Mouse (Mus musculus) MEL (cell line): ENCODE measurements around the gene Plp2. TPM values are rescaled to one million over a fixed set of nuclear protein-coding genes. Genes with fewer than 3 reads are reported as not detected.

ENCODE experiments used
- DNase-seq: peaks from one replicate; pipeline ENCODE4 v3.0.0; 2011; ENCODE audit warnings: low read depth, low spot score
- H3K27ac ChIP-seq: 2 replicates; pipeline ENCODE4 v1.5.1; 2012; ENCODE audit warnings: low read depth, mild to moderate bottlenecking, control low read depth, low read length, moderate library complexity; ENCODE audit not compliant: control insufficient read depth
- H3K27me3 ChIP-seq, 2 experiments: fragments of 150-350 bp in 1 of 2; sonication (generic) in 1 of 2; 2 replicates each; pipeline ENCODE4 v1.6.1; 2012; ENCODE audit warnings: low read length in 2 of 2, mild to moderate bottlenecking in 2 of 2, improper control_type of control experiment in 1 of 2, moderate library complexity in 1 of 2; ENCODE audit not compliant: insufficient read depth in 2 of 2, control insufficient read depth in 1 of 2
- H3K36me3 ChIP-seq, 2 experiments: 2 replicates each; pipeline ENCODE4 v1.6.1; 2012 to 2014; ENCODE audit warnings: low read length in 2 of 2, improper control_type of control experiment in 1 of 2, inconsistent platforms in 1 of 2, mild to moderate bottlenecking in 1 of 2; ENCODE audit not compliant: insufficient read depth in 2 of 2, control insufficient read depth in 1 of 2
- H3K4me1 ChIP-seq, 2 experiments: fragments of 150-350 bp in 1 of 2; sonication (generic) in 1 of 2; 2 replicates each; pipeline ENCODE4 v1.6.1; 2012; ENCODE audit warnings: low read length in 2 of 2, improper control_type of control experiment in 1 of 2, mild to moderate bottlenecking in 1 of 2; ENCODE audit not compliant: insufficient read depth in 2 of 2, control insufficient read depth in 1 of 2
- H3K4me3 ChIP-seq, 2 experiments: fragments of 150-350 bp in 1 of 2; sonication (generic) in 1 of 2; 2 replicates each; pipeline ENCODE4 v1.5.1; 2012; ENCODE audit warnings: low read depth in 2 of 2, low read length in 2 of 2, mild to moderate bottlenecking in 2 of 2, moderate library complexity in 2 of 2, control low read depth in 1 of 2, improper control_type of control experiment in 1 of 2; ENCODE audit not compliant: control insufficient read depth in 1 of 2, insufficient read depth in 1 of 2
- H3K79me2 ChIP-seq: 2 replicates; pipeline ENCODE4 v1.6.1; 2012; ENCODE audit warnings: mild to moderate bottlenecking, low read length, moderate library complexity; ENCODE audit not compliant: control insufficient read depth, poor library complexity, insufficient read depth
- H3K9ac ChIP-seq: 2 replicates; pipeline ENCODE4 v1.6.1; 2012; ENCODE audit warnings: low read depth, mild to moderate bottlenecking, control low read depth, low read length, moderate library complexity; ENCODE audit not compliant: control insufficient read depth, poor library complexity, severe bottlenecking
- H3K9me3 ChIP-seq: fragments of 150-350 bp; sonication (generic); replicated peaks from 2 replicates; pipeline ENCODE4 v1.6.1; 2012; ENCODE audit warnings: mild to moderate bottlenecking, low read length, improper control_type of control experiment, moderate library complexity; ENCODE audit not compliant: insufficient read depth
- BHLHE40 ChIP-seq: IDR thresholded peaks from 2 replicates; pipeline ENCODE4 v1.6.1; 2012; ENCODE audit warnings: low read depth, mild to moderate bottlenecking, inconsistent platforms, low read length, improper control_type of control experiment, borderline replicate concordance
- CHD2 ChIP-seq: IDR thresholded peaks from 2 replicates; pipeline ENCODE4 v1.6.1; 2011; ENCODE audit warnings: low read length, improper control_type of control experiment
- E2F4 ChIP-seq: IDR thresholded peaks from 2 replicates; pipeline ENCODE4 v1.6.1; 2011; ENCODE audit warnings: low read depth, low read length, improper control_type of control experiment, borderline replicate concordance
- EP300 ChIP-seq, 2 experiments: IDR thresholded peaks; 2 replicates each; pipeline ENCODE4 v1.6.1; 2011; ENCODE audit warnings: improper control_type of control experiment in 2 of 2, low read length in 2 of 2, low read depth in 1 of 2, mild to moderate bottlenecking in 1 of 2
- ETS1 ChIP-seq: IDR thresholded peaks from 2 replicates; pipeline ENCODE4 v1.6.1; 2012; ENCODE audit warnings: low read depth, mild to moderate bottlenecking, inconsistent platforms, low read length, improper control_type of control experiment, moderate library complexity
- GATA1 ChIP-seq: IDR thresholded peaks from 2 replicates; pipeline ENCODE4 v1.6.1; 2011; ENCODE audit warnings: low read depth, low read length, improper control_type of control experiment
- HCFC1 ChIP-seq: IDR thresholded peaks from 2 replicates; pipeline ENCODE4 v1.6.1; 2012; ENCODE audit warnings: low read depth, mild to moderate bottlenecking, inconsistent platforms, low read length, improper control_type of control experiment, moderate library complexity
- MAFK ChIP-seq: IDR thresholded peaks from 2 replicates; pipeline ENCODE4 v1.6.1; 2011; ENCODE audit warnings: low read depth, mild to moderate bottlenecking, low read length, improper control_type of control experiment, borderline replicate concordance
- MAX ChIP-seq: IDR thresholded peaks from 2 replicates; pipeline ENCODE4 v1.6.1; 2011; ENCODE audit warnings: low read length, improper control_type of control experiment
- MAZ ChIP-seq: IDR thresholded peaks from 2 replicates; pipeline ENCODE4 v1.6.1; 2012; ENCODE audit warnings: low read depth, mild to moderate bottlenecking, inconsistent platforms, low read length, improper control_type of control experiment
- MEF2A ChIP-seq: IDR thresholded peaks from 2 replicates; pipeline ENCODE4 v1.6.1; 2014; ENCODE audit warnings: low read depth, mild to moderate bottlenecking, inconsistent platforms, low read length, improper control_type of control experiment; ENCODE audit not compliant: poor library complexity, insufficient replicate concordance, severe bottlenecking; ENCODE audit errors: extremely low read depth
- MXI1 ChIP-seq: IDR thresholded peaks from 2 replicates; pipeline ENCODE4 v1.6.1; 2011; ENCODE audit warnings: mild to moderate bottlenecking, low read depth, low read length, improper control_type of control experiment
- MYC ChIP-seq: IDR thresholded peaks from 2 replicates; pipeline ENCODE4 v1.6.1; 2011; ENCODE audit warnings: low read depth, mild to moderate bottlenecking, low read length, improper control_type of control experiment, moderate library complexity
- NELFE ChIP-seq: IDR thresholded peaks from 2 replicates; pipeline ENCODE4 v1.6.1; 2011; ENCODE audit warnings: low read depth, low read length, improper control_type of control experiment
- NRF1 ChIP-seq: IDR thresholded peaks from 2 replicates; pipeline ENCODE4 v1.6.1; 2014; ENCODE audit warnings: low read depth, mild to moderate bottlenecking, inconsistent platforms, low read length, improper control_type of control experiment, moderate library complexity; ENCODE audit not compliant: poor library complexity, insufficient read depth, severe bottlenecking
- POLR2A ChIP-seq, 2 experiments: IDR thresholded peaks; 2 replicates each; pipeline ENCODE4 v1.6.1; 2011 to 2012; ENCODE audit warnings: low read length in 2 of 2, mild to moderate bottlenecking in 2 of 2, control low read depth in 1 of 2, improper control_type of control experiment in 1 of 2, low read depth in 1 of 2, moderate library complexity in 1 of 2; ENCODE audit not compliant: control insufficient read depth in 1 of 2, insufficient read depth in 1 of 2, poor library complexity in 1 of 2
- POLR2AphosphoS2 ChIP-seq: IDR thresholded peaks from 2 replicates; pipeline ENCODE4 v1.6.1; 2011; ENCODE audit warnings: low read length, improper control_type of control experiment
- POLR2AphosphoS5 ChIP-seq: IDR thresholded peaks from 2 replicates; pipeline ENCODE4 v1.6.1; 2012; ENCODE audit warnings: low read depth, borderline replicate concordance, mild to moderate bottlenecking, inconsistent platforms, low read length, moderate library complexity, mixed read lengths
- RAD21 ChIP-seq: IDR thresholded peaks from 2 replicates; pipeline ENCODE4 v1.6.1; 2011; ENCODE audit warnings: mild to moderate bottlenecking, low read depth, low read length, improper control_type of control experiment
- RCOR1 ChIP-seq: IDR thresholded peaks from 2 replicates; pipeline ENCODE4 v1.6.1; 2012; ENCODE audit warnings: low read depth, mild to moderate bottlenecking, inconsistent platforms, low read length, improper control_type of control experiment
- SIN3A ChIP-seq: IDR thresholded peaks from 2 replicates; pipeline ENCODE4 v1.6.1; 2012; ENCODE audit warnings: low read length, improper control_type of control experiment, inconsistent platforms
- TAL1 ChIP-seq: IDR thresholded peaks from 2 replicates; pipeline ENCODE4 v1.6.1; 2012; ENCODE audit warnings: mild to moderate bottlenecking, inconsistent platforms, low read length, moderate library complexity, mixed read lengths
- TBP ChIP-seq: IDR thresholded peaks from 2 replicates; pipeline ENCODE4 v1.8.0; 2011; ENCODE audit warnings: low read depth, low read length, improper control_type of control experiment
- UBTF ChIP-seq: IDR thresholded peaks from 2 replicates; pipeline ENCODE4 v1.6.1; 2012; ENCODE audit warnings: low read depth, mild to moderate bottlenecking, inconsistent platforms, low read length, improper control_type of control experiment, moderate library complexity, borderline replicate concordance; ENCODE audit not compliant: insufficient read depth
- ZC3H11A ChIP-seq: IDR thresholded peaks from 2 replicates; pipeline ENCODE4 v1.6.1; 2012; ENCODE audit warnings: low read depth, mild to moderate bottlenecking, inconsistent platforms, low read length, improper control_type of control experiment
- ZNF384 ChIP-seq: IDR thresholded peaks from 2 replicates; pipeline ENCODE4 v1.6.1; 2012; ENCODE audit warnings: low read depth, mild to moderate bottlenecking, inconsistent platforms, low read length, improper control_type of control experiment
- polyA plus RNA-seq, 2 experiments: library from polyadenylated mRNA; stranded (reverse) in 1 of 2; unstranded in 1 of 2; fragments of >175 nt in 1 of 2; fragments of >200 nt in 1 of 2; gene quantifications; 2 replicates each; pipeline versions ENCODE4 v1.2.1 to v1.2.4; 2012; ENCODE audit warnings: low replicate concordance in 2 of 2, low read depth in 1 of 2; ENCODE audit not compliant: insufficient read length in 2 of 2, insufficient read depth in 1 of 2, missing spikeins in 1 of 2
- total RNA-seq: library from RNA; depleted of rRNA; stranded (reverse); fragments of 300-350 nt; gene quantifications from 2 replicates; pipeline ENCODE4 v1.2.3, GENCODE M21; 2012

Plp2 gene
- total and polyA plus RNA-seq, 3 experiments = 95.7 to 407 (median 163) TPM

DNA sequence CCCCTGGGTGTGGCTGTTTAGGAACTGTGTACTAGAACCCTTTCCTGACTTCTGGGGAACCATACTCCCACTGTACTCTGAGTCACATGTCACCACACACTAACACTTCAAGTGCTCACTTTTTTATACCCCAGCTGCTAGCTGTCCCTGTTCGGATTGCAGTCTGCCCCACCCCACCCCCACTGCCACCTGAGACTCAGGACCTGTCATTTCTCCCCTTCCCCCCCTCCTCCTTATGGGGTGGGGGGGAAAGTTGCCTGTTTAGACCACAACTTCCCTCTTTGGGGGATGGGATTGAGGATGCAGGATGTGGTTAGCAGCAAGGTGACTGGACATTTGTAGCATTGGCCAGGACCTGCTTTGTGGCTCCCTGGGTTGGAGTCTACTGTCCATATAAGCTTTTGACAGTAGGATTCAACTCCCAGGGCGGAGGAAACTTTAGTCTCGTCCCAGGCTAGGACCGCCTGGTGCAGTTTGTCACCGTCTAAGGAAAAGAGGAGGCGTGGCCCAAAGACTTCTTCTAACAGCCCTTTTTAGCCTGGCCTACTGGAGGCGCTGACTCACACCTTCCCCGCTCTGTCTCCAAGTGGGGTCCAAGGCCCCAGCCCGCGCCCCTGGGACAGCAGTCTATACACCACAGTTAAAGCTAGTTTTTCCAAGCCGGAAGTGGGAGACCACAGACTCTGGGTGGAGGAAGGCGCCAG is 2.5 kb upstream of the Plp2 start (continued):
- TF ChIP-seq GATA1 (no peak), BHLHE40 (0 out of 2 replicates have a peak, but pooled peaks have one; percentile 54), MEF2A (no peak), POLR2AphosphoS2 (0 out of 2 replicates have a peak, but pooled peaks have one; percentile 44)

DNA sequence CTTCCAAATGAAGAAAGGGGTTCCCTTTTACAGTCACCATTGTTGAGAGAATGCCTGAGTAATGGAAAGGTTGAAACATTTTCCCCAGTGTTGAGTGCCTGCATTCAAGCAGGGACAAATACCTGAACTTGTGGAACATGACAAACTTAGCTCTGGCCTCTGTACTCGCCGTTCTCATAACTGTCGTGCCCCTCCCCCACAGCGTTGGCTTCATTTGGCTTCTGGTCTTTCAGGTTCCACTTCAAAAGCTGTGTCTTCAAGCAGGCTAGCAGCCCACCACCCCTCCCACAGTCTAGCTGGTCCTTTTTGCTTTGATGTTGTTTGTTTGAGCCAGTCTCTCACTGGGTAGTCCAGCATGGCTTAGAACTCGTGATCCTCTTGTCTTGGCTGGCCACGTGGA is 1.5 kb upstream of the Plp2 start:
- H3K4me3 ChIP-seq = peak overlapping the region in 1 of 2 experiments; percentile 5; a peak in 1 of 4 replicates
- H3K27me3 ChIP-seq = no peaks in the 10 kb centered on the region
- no peaks in the 10 kb centered on the region for H3K9me3 ChIP-seq
- peaks cover 0 to 22% of the 10 kb centered on the region in 2 experiments; a peak in 2 of 4 replicates for H3K36me3 ChIP-seq
- H3K9ac ChIP-seq = peak overlapping the region; percentile 31; the same call in 1 of the 2 replicates
- no peak for TF ChIP-seq GATA1
- TF ChIP-seq ETS1 = peak; percentile 24; the same call in 1 of the 2 replicates
- TF ChIP-seq RAD21 = no peak
- 0 out of 2 replicates have a peak, but pooled peaks have one; percentile 16 for TF ChIP-seq BHLHE40
- no peak for TF ChIP-seq MXI1
- TF ChIP-seq CHD2 = peak; percentile 51; the same call in 1 of the 2 replicates
- peak; percentile 37; the same call in 1 of the 2 replicates for TF ChIP-seq MYC
- no peak for TF ChIP-seq NELFE
- TF ChIP-seq EP300 (IDR thresholded peaks at IDR 0.05; ENCODE audit: low read depth in 1 of 2, low read length in 2 of 2) = peak in 1 of 2 experiments; percentile 30; a peak in 2 of 4 replicates
- H3K27ac ChIP-seq = peak overlapping the region; percentile 95
- peaks cover 5% of the 10 kb centered on the region; the same call in 1 of the 2 replicates for H3K79me2 ChIP-seq
- DNase-seq = peak; percentile 47
- peaks cover 11 to 25% of the 10 kb centered on the region in 2 experiments for H3K4me1 ChIP-seq

DNA sequence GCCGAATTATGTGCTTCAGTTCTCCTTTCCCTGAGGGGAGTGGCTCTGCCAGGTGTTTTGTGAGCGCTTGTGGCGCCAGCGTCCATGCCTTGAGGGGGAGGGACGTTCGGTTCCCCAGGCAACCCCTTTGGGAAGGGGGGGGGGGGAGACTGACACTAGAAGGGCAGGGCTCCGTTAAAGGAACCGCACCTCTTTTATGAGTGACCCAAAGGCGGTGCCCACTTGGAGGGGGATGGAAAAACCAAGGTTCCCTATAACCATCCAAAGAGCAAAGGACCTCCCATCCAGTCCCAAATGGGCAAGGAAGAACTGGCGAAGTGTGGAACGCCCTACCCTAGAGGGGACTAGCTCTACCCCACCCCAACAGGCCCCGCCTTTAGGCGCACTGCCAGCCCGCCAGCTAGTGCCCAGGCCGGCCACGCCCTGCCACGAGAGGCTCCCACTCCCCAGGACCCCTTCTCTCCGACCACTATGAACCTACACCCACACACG is 754 bp downstream of the Plp2 start:
- DNase-seq = peak; percentile 89
- no peaks in the 10 kb centered on the region for H3K9me3 ChIP-seq

More for the DNA sequence above, 754 bp downstream of the Plp2 start:
- no peaks in the 10 kb centered on the region for H3K27me3 ChIP-seq
- H3K9ac ChIP-seq = peak overlapping the region; percentile 74
- H3K4me1 ChIP-seq = peaks cover 11 to 25% of the 10 kb centered on the region in 2 experiments
- H3K36me3 ChIP-seq = peaks cover 0 to 22% of the 10 kb centered on the region in 2 experiments; a peak in 2 of 4 replicates
- TF ChIP-seq POLR2AphosphoS5 (no peak), MAZ (peak; percentile 47; the same call in 1 of the 2 replicates), NRF1 (no peak), RCOR1 (no peak; the same call in 1 of the 2 replicates), MXI1 (peak; percentile 81), NELFE (0 out of 2 replicates have a peak, but pooled peaks have one; percentile 4), MAX (peak; percentile 13; the same call in 1 of the 2 replicates), UBTF (no peak), POLR2A (IDR thresholded peaks at IDR 0.05; ENCODE audit: control insufficient read depth in 1 of 2, insufficient read depth in 1 of 2, low read depth in 1 of 2, low read length in 2 of 2, poor library complexity in 1 of 2) (no peak), MAFK (no peak), ZNF384 (0 out of 2 replicates have a peak, but pooled peaks have one; percentile 4), SIN3A (peak; percentile 84), E2F4 (peak; percentile 58; the same call in 1 of the 2 replicates), TAL1 (no peak), TBP (no peak; the same call in 1 of the 2 replicates), ZC3H11A (no peak), HCFC1 (peak; percentile 38)
- H3K79me2 ChIP-seq = peaks cover 5% of the 10 kb centered on the region; the same call in 1 of the 2 replicates
- H3K27ac ChIP-seq = peak overlapping the region; percentile 75
- peak overlapping the region; percentile 65 to 79 for H3K4me3 ChIP-seq
